Mouse (Mus musculus) CD4-positive helper T cell, adult 2 months (primary cell): ENCODE measurements around the gene Ggn.
"Not testable (repeated sequence)": the region's sequence is repeated elsewhere in the genome, so short reads cannot be mapped to it uniquely, and the experiment has no call there.

Source experiments
- DNase-seq: peaks from one replicate; pipeline ENCODE4 v3.0.0-alpha.2; 2012; ENCODE audit warnings: low read depth, missing footprints, low spot score

The Ggn gene

DNA sequence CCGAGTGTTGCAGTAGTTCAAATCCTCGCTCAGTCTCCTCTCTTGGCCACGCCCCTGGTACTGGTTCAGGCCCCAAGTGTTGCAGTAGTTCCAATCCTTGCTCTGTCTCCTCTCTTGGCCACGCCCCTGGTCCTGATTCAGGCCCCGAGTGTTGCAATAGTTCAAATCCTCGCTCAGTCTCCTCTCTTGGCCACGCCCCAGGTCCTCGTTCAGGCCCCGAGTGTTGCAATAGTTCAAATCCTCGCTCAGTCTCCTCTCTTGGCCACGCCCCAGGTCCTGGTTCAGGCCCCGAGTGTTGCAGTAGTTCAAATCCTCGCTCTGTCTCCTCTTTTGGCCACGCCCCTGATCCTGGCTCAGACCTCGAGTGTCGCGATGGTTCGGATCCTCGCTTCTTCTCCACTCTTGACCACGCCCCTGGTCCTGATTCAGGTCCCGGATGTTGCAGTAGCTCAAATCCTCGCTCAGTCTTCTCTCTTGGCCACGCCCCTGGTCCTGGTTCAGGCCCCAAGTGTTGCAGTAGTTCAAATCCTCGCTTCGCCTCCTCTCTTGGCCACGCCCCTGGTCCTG lies 42.3 kb downstream of the Ggn start:
- no peak for DNase-seq

DNA sequence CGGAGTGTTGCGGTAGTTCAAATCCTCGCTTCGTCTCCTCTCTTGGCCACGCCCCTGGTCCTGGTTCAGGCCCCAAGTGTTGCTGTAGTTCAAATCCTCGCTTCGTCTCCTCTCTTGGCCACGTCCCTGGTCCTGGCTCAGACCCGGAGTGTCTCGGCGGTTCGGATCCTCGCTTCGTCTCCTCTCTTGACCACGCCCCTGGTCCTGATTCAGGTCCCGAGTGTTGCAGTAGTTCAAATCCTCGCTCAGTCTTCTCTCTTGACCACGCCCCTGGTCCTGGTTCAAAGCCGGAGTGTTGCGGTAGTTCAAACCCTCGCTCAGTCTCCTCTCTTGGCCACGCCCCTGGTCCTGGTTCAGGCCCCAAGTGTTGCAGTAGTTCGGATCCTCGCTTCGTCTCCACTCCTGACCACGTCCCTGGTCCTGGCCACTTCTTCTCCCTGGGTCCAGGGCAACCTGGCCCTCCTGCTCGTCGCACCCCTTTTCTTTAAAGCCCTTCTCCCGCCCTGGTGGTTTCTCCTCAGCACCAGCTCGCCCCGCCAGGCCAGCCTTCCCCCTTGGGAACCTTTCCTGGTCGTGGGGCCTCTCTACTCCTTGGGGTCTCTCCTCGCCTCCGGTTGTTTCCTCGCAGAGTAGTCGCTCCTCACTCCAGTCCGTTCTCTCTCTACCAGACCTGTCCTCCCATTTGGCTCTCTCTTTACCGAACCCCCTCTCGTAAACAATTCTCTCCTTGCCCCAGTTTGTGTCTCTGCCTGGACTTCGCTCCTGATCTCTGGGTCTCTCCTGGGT lies 43.0 kb downstream of the Ggn start:
- not testable (repeated sequence) for DNase-seq

DNA sequence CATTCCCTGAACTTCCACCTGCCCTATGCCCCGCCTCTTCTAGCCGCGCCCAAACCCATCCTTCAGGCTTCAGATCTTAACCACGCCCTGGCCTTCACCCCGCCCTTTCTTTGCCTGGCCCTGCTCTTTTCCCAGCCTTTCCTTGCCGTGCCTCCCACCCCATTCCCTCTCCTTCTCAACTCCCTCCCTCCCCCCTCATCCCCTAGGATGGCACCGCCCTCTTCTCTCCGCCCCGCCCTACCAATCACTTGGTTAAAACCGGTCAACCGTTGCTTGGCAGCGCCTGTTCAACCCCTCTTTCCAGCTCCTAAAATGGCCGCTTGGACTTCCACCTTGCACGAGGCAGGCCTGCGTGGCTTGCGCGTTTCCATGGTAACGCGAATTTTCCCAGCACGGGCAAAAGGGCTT lies 43.7 kb downstream of the Ggn start, which contains the start of gene Catsperg1:
TSS of gene Catsperg1 (minus strand) at position 361 of the 408 bp plus-strand sequence.
- DNase-seq: no peak

DNA sequence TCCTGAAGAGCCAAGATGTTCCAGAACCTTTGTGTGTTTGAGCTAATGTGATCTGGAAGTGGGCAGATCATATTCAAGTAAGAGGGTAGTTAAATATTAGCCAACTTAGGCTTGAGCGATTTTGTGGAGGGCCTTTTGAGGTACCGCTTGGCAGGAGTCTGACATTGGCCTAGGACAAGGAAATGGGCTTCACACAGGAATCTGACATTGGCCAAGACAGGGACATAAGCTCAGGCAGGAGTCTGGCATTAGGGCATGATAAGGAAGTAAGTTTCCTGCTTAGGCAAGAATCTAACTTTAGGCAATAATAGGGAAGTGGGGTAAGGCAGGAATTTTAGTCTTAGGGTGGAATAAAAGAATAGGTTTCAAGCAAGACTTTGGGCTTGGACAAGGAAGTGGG lies 44.2 kb downstream of the Ggn start:
- DNase-seq: no peak

DNA sequence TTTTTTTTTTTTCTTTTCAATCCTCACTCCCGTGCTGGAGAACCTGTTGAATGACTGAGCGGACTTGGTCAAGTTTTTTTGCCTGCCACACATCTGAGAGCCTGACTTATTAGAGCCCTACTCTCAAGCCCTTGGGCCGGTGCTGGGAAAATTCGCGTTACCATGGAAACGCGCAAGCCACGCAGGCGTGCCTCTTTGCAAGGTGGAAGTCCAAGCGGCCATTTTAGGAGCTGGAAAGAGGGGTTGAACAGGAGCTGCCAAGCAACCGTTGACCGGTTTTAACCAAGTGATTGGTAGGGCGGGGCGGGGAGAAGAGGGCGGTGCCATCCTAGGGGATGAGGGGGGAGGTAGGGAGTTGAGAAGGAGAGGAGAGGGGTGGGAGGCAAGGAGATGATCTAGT lies 44.8 kb downstream of the Ggn start:
- no peak for DNase-seq
